Mouse (Mus musculus): Measurements from ENCODE around the gene Gtf2h4. TPM values are rescaled to one million over a fixed set of nuclear protein-coding genes. Genes with fewer than 3 reads are reported as not detected.

Gene Gtf2h4
- 15.9 TPM for total RNA-seq (2023)

GRCm38 (mm10) chr17:35673416-35674035, at the start of gene Gtf2h4:
Gene Gtf2h4, minus strand, starts transcription at chr17:35673739.

DNA sequence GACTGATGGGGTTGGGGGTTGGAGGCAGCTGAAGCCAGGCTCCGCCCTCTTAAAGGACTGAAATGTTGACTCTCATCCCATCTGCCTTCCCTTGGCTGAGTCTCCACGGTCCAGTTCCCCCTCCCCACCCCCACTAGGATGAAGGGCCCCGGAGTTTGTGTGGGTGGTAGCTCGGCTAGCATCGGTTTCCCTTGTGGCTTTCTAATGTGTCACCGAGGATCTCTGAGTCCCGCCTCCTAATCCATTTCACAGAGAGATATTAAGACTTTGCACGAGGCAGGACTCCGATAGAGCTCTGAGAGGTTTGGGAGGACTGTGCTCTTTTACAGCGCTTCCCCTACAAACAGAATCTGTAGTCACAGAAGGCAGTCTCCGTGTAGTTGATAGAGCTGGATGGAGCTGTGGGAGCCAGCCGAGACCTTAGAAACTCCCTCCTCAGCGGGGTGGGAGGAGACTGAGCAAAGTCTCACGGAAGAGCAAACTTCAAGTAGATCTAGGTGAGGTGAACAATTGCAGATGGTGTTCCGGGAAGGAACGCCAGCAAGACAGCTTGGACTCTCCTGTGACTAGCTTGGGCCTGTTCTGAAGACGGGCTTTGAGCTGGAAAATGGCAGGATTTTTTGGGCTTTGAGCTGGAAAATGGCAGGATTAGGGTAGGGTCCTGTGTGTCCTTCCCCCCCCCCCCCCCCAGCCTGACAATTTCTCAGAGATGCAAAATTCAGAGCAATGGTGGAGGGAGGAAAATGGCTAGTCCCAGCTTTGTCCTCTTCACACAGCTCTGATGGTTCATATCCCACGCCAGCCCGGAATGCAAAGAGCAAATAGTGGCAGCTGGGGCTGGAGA, 31.3 kb upstream of the Gtf2h4 start, which contains the start of gene Ddr1:
Ddr1 (minus strand) TSS at position 1 of the 844 bp plus-strand sequence.

DNA sequence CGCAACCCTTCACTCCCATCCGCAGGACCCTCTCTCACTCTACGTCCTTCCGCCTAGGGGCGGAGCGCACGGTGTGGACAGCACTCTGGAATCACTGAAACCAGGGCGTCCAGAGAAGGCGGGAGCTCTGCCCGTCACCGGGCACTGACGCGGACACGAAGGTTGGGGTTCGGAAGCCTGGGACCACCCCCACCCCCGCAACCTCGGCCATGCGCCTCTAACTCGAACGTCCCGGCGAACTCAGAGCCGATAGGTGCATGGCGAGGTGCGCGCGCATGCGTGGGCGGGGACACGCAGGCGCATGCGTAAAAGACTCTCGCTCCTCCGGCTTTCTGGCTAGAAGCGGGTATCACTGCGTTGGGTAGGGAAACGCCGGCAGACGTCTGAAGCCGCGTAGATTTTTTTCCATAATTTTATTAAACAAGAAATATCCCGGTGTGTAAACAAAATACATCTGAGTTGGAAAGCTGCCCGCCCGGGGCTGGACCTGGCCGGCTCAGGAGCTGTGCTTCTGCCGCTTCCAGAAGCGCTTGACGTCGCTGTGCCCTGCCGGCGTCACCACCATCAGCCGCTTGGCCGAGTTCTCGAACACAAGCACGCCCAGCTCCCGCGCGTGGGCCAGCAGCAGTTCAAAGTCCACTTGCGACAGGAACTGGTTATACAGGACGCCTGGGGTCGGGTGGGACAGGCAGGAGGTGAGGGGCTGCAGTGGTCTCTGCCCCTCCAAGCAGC, 6.0 kb downstream of the Gtf2h4 start, which contains the start of gene Vars2:
Vars2 (minus strand) TSS at position 259 of the 732 bp plus-strand sequence.

GRCm38 (mm10) chr17:35643609-35644236, 29.8 kb downstream of the Gtf2h4 start, which contains the start of gene Mucl3:
Gene Mucl3, minus strand, starts transcription at chr17:35643695.

DNA sequence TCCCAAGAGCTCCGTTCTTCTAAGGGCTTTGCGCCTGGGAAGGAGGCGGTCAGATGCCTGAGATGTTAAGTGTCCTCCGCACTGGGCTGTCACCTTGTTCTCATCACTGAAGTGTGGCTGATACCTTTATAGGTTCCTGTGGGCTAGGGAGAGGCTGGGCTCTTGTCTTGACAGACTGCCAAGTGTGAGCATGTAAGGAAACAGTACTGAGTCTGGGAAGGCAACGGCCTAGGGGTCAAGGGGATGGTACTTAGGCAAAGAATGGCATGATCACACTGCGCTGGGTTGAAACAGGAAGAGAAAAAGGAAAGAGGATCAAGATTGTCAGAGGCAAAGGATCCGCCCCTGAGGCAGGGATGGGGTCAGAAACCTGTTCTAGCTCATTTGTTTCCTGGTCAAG, 47.0 kb downstream of the Gtf2h4 start, which contains the start of gene Gm9573:
Gm9573 (minus strand) TSS at position 101 of the 400 bp plus-strand sequence.

Other genes starting within 250 kb of the Gtf2h4 start
- gene H2-Q6, start 248.9 kb downstream of the Gtf2h4 start, total RNA-seq (2023), result 143 TPM
- 493 TPM for gene H2-Q7, start 234.6 kb downstream of the Gtf2h4 start, total RNA-seq (2023)
- 62.6 TPM for gene H2-Q10, start 203.7 kb downstream of the Gtf2h4 start, total RNA-seq (2023)
- gene Pou5f1, start 167.7 kb downstream of the Gtf2h4 start, total RNA-seq (2023), result 1.3 TPM
- 6.7 TPM for gene Tcf19, start 156.9 kb downstream of the Gtf2h4 start, total RNA-seq (2023)
- 12.5 TPM for gene Cchcr1, start 156.6 kb downstream of the Gtf2h4 start, total RNA-seq (2023)
- not detected for gene Psors1c2, start 140.5 kb downstream of the Gtf2h4 start, total RNA-seq (2023)
- not detected for gene Cdsn, start 121.6 kb downstream of the Gtf2h4 start, total RNA-seq (2023)
- not detected for gene 2300002M23Rik, start 106.3 kb downstream of the Gtf2h4 start, total RNA-seq (2023)
- not detected for gene Sfta2, start 72.2 kb downstream of the Gtf2h4 start, total RNA-seq (2023)
- not detected for gene Gm9573, start 47.1 kb downstream of the Gtf2h4 start, total RNA-seq (2023)
- gene Mucl3, start 30.0 kb downstream of the Gtf2h4 start, total RNA-seq (2023), result not detected
- gene Vars2, start 6.1 kb downstream of the Gtf2h4 start, total RNA-seq (2023), result 45.6 TPM
- gene Ddr1, start 30.9 kb upstream of the Gtf2h4 start, total RNA-seq (2023), result 10.0 TPM
- gene Ier3, start 147.9 kb upstream of the Gtf2h4 start, total RNA-seq (2023), result 10.8 TPM
- gene Flot1, start 149.5 kb upstream of the Gtf2h4 start, total RNA-seq (2023), result 52.4 TPM
- gene Tubb5, start 164.6 kb upstream of the Gtf2h4 start, total RNA-seq (2023), result 692 TPM
- gene Mdc1, start 167.8 kb upstream of the Gtf2h4 start, total RNA-seq (2023), result 76.2 TPM
- gene Nrm, start 187.6 kb upstream of the Gtf2h4 start, total RNA-seq (2023), result 16.8 TPM
- 239 TPM for gene Ppp1r18, start 191.9 kb upstream of the Gtf2h4 start, total RNA-seq (2023)
- gene Dhx16, start 206.1 kb upstream of the Gtf2h4 start, total RNA-seq (2023), result 109 TPM
- gene 2310061I04Rik, start 223.7 kb upstream of the Gtf2h4 start, total RNA-seq (2023), result 23.7 TPM
- gene Atat1, start 236.3 kb upstream of the Gtf2h4 start, total RNA-seq (2023), result 8.6 TPM
- gene Mrps18b, start 242.7 kb upstream of the Gtf2h4 start, total RNA-seq (2023), result 67.6 TPM
- 156 TPM for gene Ppp1r10, start 242.7 kb upstream of the Gtf2h4 start, total RNA-seq (2023)